Mouse (Mus musculus): ENCODE measurements around the gene Olfml1. TPM values are rescaled to one million over a fixed set of nuclear protein-coding genes. Genes with fewer than 3 reads are reported as not detected.

The Olfml1 gene
- total and polyA plus RNA-seq, 3 experiments = not detected

- no peak overlapping the region for H3K9ac ChIP-seq (ENCODE audit: control insufficient read depth, low read depth, low read length, poor library complexity, severe bottlenecking)
- no peak overlapping the region for H3K4me3 ChIP-seq (ENCODE audit: control insufficient read depth in 1 of 2, insufficient read depth in 1 of 2, low read depth in 2 of 2, low read length in 2 of 2)
- no peaks in the 10 kb centered on the region for H3K36me3 ChIP-seq (ENCODE audit: control insufficient read depth in 1 of 2, insufficient read depth in 2 of 2, low read length in 2 of 2)
- no peak for DNase-seq (ENCODE audit: low read depth, low spot score)
- no peaks in the 10 kb centered on the region for H3K27me3 ChIP-seq (ENCODE audit: control insufficient read depth in 1 of 2, insufficient read depth in 2 of 2, low read length in 2 of 2)
- H3K4me1 ChIP-seq (ENCODE audit: control insufficient read depth in 1 of 2, insufficient read depth in 2 of 2, low read length in 2 of 2) = no peaks in the 10 kb centered on the region
- H3K9me3 ChIP-seq (replicated peaks; ENCODE audit: insufficient read depth, low read length) = no peaks in the 10 kb centered on the region
- H3K27ac ChIP-seq (ENCODE audit: control insufficient read depth, low read depth, low read length) = no peak overlapping the region
- no peaks in the 10 kb centered on the region for H3K79me2 ChIP-seq (ENCODE audit: control insufficient read depth, insufficient read depth, low read length, poor library complexity)
- TF ChIP-seq MYB (IDR thresholded peaks at IDR 0.05; ENCODE audit: low read depth, low read length) (no peak), POLR2A (IDR thresholded peaks at IDR 0.05; ENCODE audit: control insufficient read depth in 1 of 2, insufficient read depth in 1 of 2, low read depth in 1 of 2, low read length in 2 of 2, poor library complexity in 1 of 2) (no peak), TCF12 (IDR thresholded peaks at IDR 0.05; ENCODE audit: low read depth, low read length) (no peak), ZMIZ1 (IDR thresholded peaks at IDR 0.05; ENCODE audit: low read depth, low read length) (no peak), MAZ (IDR thresholded peaks at IDR 0.05; ENCODE audit: low read depth, low read length) (no peak), JUND (IDR thresholded peaks at IDR 0.05; ENCODE audit: low read depth, low read length) (no peak), POLR2AphosphoS5 (IDR thresholded peaks at IDR 0.05; ENCODE audit: borderline replicate concordance, low read depth, low read length) (no peak), TAL1 (IDR thresholded peaks at IDR 0.05; ENCODE audit: low read length) (no peak)
These were observed 47.8 kb upstream of the Olfml1 start for GRCm38 (mm10) chr7:107519256-107520025.

GRCm38 (mm10) chr7:107521411-107521810, 45.8 kb upstream of the Olfml1 start:
- H3K36me3 ChIP-seq (ENCODE audit: control insufficient read depth in 1 of 2, insufficient read depth in 2 of 2, low read length in 2 of 2) = no peaks in the 10 kb centered on the region
- no peak for DNase-seq (ENCODE audit: low read depth, low spot score)

GRCm38 (mm10) chr7:107526299-107526698, 40.9 kb upstream of the Olfml1 start:
- no peaks in the 10 kb centered on the region for H3K4me1 ChIP-seq (ENCODE audit: control insufficient read depth in 1 of 2, insufficient read depth in 2 of 2, low read length in 2 of 2)
- no peaks in the 10 kb centered on the region for H3K36me3 ChIP-seq (ENCODE audit: control insufficient read depth in 1 of 2, insufficient read depth in 2 of 2, low read length in 2 of 2)
- no peaks in the 10 kb centered on the region for H3K79me2 ChIP-seq (ENCODE audit: control insufficient read depth, insufficient read depth, low read length, poor library complexity)
- H3K9ac ChIP-seq (ENCODE audit: control insufficient read depth, low read depth, low read length, poor library complexity, severe bottlenecking) = no peak overlapping the region
- H3K4me3 ChIP-seq (ENCODE audit: control insufficient read depth in 1 of 2, insufficient read depth in 1 of 2, low read depth in 2 of 2, low read length in 2 of 2) = no peak overlapping the region
- no peaks in the 10 kb centered on the region for H3K9me3 ChIP-seq (replicated peaks; ENCODE audit: insufficient read depth, low read length)
- no peak for TF ChIP-seq ZC3H11A (IDR thresholded peaks at IDR 0.05; ENCODE audit: low read depth, low read length)
- TF ChIP-seq CTCF (IDR thresholded peaks at IDR 0.05 in 2 of 3, conservative IDR thresholded peaks at IDR 0.05 in 1 of 3; ENCODE audit: control insufficient read depth in 1 of 3, insufficient read depth in 1 of 3, low read depth in 2 of 3, low read length in 3 of 3, poor library complexity in 1 of 3, severe bottlenecking in 1 of 3) = peak in 1 of 3 experiments; percentile 2; a peak in 1 of 6 replicates
- H3K27me3 ChIP-seq (ENCODE audit: control insufficient read depth in 1 of 2, insufficient read depth in 2 of 2, low read length in 2 of 2) = no peaks in the 10 kb centered on the region
- H3K27ac ChIP-seq (ENCODE audit: control insufficient read depth, low read depth, low read length) = no peak overlapping the region
- peak; percentile 1 for DNase-seq (ENCODE audit: low read depth, low spot score)

More at GRCm38 (mm10) chr7:107521411-107521810, 45.8 kb upstream of the Olfml1 start:
- Histone ChIP-seq H3K27ac (ENCODE audit: control insufficient read depth, low read depth, low read length) (no peak overlapping the region), H3K9ac (ENCODE audit: control insufficient read depth, low read depth, low read length, poor library complexity, severe bottlenecking) (no peak overlapping the region), H3K4me1 (ENCODE audit: control insufficient read depth in 1 of 2, insufficient read depth in 2 of 2, low read length in 2 of 2) (no peaks in the 10 kb centered on the region), H3K79me2 (ENCODE audit: control insufficient read depth, insufficient read depth, low read length, poor library complexity) (no peaks in the 10 kb centered on the region), H3K4me3 (ENCODE audit: control insufficient read depth in 1 of 2, insufficient read depth in 1 of 2, low read depth in 2 of 2, low read length in 2 of 2) (no peak overlapping the region), H3K27me3 (ENCODE audit: control insufficient read depth in 1 of 2, insufficient read depth in 2 of 2, low read length in 2 of 2) (no peaks in the 10 kb centered on the region), H3K9me3 (replicated peaks; ENCODE audit: insufficient read depth, low read length) (no peaks in the 10 kb centered on the region)
- TF ChIP-seq POLR2AphosphoS5 (IDR thresholded peaks at IDR 0.05; ENCODE audit: borderline replicate concordance, low read depth, low read length) (no peak), SMC3 (IDR thresholded peaks at IDR 0.05; ENCODE audit: low read depth, low read length) (no peak), MXI1 (IDR thresholded peaks at IDR 0.05; ENCODE audit: low read depth, low read length) (no peak)
